Mouse (Mus musculus): ENCODE data around the gene Ing5.
"Not testable (repeated sequence)": the region's sequence is repeated elsewhere in the genome, so short reads cannot be mapped to it uniquely, and the experiment has no call there.

The Ing5 gene

GRCm38 (mm10) chr1:93810011-93810410, 6.2 kb downstream of the Ing5 start:
- no peak for DNase-seq (ENCODE audit: low spot score in 2 of 2)

DNA sequence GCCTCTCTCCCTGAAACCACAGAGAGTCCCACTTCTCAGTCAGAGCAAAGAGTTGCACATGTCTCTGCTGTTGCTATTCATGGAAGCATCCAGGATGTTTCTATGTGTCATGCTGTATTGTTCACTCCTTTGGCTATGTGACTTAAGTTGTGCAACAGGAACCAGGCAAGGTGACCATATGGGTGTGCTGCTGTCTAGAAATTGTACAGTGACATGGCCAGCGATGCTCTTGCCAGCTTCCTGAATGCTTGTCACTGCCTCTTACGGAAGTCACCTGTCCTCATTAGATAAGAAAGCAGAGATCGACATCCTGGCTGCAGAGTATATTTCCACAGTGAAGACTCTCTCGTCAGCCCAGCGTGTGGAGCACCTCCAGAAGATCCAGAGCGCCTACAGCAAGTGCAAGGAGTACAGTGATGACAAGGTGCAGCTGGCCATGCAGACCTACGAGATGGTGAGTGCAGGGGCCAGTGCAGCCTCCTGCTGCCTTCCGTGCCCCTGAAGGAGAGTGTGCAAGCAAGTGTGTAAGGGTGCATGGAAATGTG, 7.8 kb downstream of the Ing5 start:
- no peak for DNase-seq (ENCODE audit: low spot score in 2 of 2)

DNA sequence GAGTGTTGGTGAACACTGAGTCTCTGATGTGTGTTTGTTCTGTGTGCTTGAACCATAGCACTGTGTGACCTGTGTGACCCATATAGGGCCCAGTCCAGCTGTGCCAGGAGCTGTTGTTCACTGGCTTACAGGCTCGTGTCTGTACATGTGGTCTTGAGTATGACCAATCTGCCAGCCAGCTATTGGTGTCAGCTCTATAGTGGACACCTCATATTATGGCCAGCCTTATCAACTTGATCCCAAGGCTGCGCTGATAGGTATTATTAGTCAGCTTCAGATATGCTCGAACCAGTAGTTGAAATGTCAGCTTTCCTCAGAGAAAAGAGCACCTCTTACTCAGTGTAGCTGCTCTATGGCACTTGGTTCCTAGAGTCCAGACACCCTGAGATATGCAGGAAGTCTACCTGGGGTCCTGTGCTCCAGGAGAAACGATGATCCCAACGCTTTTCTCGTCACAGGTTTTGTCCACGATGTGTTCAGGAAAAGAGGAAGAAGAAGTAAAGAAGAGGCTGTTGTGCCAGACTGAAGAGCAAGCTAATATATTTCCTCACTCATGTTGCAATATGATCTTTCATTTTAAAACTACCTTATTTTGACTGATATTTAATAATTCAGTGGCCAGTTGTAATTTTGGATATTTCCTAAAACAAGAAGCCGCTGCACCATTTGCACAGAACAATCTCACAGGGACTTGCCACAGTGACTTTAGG, 14.2 kb downstream of the Ing5 start:
- no peak for DNase-seq (ENCODE audit: low spot score in 2 of 2)

DNA sequence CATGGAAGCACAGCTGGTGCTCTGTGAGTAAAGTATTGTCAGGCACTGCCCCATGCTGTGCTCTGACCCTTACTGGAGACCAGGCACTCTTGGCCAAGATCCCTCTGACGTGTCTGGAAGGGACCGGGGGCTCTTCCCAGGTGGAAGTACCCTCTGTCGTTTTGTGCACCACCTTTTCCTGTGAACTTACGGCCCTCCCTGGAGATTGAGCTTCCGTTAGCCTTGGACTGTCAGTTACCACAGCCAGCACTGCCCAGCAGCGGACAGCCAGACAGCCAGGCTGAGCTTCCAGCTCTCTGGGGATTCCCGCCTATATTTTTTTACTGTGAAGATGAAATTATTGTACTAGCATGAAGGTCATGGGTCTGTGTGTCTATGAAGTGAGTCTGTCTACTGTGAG, 15.0 kb downstream of the Ing5 start:
- no peak for DNase-seq (ENCODE audit: low spot score in 2 of 2)

- DNase-seq (ENCODE audit: low spot score in 2 of 2): no peak
These were observed 20.2 kb downstream of the Ing5 start for GRCm38 (mm10) chr1:93823796-93824495.

- DNase-seq (ENCODE audit: low spot score in 2 of 2): no peak
These were observed 20.8 kb downstream of the Ing5 start, which contains the start of gene D2hgdh for GRCm38 (mm10) chr1:93824609-93825008. TSS of gene D2hgdh (plus strand) at chr1:93824909.

- DNase-seq (ENCODE audit: low spot score in 2 of 2): peak; percentile 96 to 97
These were observed 21.4 kb downstream of the Ing5 start for GRCm38 (mm10) chr1:93825105-93825674.

DNA sequence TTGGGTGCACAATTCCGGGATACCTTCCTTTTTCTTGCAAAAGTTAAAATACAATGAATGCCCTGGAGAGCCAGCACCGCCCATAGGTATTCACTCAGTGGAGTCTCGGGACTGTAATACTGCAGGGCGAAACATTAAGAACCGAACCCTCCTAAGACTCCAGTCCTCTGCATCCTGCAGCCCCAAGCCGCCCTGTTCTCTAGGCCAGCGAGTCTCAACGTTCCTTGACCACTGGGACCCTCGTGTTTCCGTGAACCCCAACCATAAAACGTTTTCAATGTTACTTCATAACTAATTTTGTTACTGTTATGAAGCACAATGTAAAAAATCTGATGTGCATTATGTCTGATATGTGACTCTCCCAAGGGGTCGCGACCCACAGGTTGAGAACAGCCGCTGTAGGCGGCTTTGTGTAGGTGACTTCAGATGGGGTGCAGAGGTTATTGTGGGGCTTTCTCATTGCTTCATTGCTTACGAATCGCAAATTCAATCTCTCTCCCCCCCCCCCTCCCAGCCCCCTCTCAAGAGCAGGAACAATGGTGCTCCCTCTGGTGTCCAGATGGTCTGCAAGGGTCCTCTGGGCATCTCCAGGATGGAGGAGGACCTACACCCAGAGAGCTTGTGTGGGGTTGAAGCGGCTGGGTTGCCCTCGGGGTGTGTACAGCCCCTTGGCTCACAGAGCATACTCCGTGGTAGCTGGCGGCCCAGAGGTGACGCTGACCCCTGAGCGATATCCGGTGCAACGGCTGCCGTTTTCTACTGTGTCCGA, 22.2 kb downstream of the Ing5 start:
- DNase-seq (ENCODE audit: low spot score in 2 of 2): no peak

- no peak for DNase-seq (ENCODE audit: low spot score in 2 of 2)
These were observed 22.7 kb downstream of the Ing5 start for GRCm38 (mm10) chr1:93826540-93826835.

GRCm38 (mm10) chr1:93832754-93833360, 29.1 kb downstream of the Ing5 start:
- DNase-seq (ENCODE audit: low spot score in 2 of 2): not testable (repeated sequence)

- DNase-seq (ENCODE audit: low spot score in 2 of 2): no peak
These were observed 30.9 kb downstream of the Ing5 start for GRCm38 (mm10) chr1:93834671-93835150.

- no peak for DNase-seq (ENCODE audit: low spot score in 2 of 2)
These were observed 31.4 kb downstream of the Ing5 start for GRCm38 (mm10) chr1:93835211-93835610.

GRCm38 (mm10) chr1:93835876-93836531, 32.2 kb downstream of the Ing5 start:
- no peak for DNase-seq (ENCODE audit: low spot score in 2 of 2)

DNA sequence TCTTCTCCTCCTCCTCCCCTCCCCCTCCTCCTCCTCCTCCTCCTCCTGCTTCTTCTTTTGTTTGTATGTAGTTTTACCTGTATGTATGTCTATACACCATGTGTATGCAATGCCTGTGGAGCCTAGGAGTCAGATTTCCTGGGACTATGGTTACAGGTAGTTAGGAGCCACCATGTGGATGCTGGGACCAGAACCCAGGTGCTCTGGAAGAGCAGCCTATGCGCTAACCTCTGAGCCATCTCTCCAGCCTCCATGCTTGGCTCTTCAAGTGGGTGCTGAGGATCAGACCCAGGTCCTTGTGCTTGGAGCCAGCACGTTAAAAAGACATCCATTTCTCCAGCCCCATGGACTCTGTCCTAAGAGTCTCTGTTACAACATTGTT, 32.8 kb downstream of the Ing5 start:
- DNase-seq (ENCODE audit: low spot score in 2 of 2): no peak

DNA sequence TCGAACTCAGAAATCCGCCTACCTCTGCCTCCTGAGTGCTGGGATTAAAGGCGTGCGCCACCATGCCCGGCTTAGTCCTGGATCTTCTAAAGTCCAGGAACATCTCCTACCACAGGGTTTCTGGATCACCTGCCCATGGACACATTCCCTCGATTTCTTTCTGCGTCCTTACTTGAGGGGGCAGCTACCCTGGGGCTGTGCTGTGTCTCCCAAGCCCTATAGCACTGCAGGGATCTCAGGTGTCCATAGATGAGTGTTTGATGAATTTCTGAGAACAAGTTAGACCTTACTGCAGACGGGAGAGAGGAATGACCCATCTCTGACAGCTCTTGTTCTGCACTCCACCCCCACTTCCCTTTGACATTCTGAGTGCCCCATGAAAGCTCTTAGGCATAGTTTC, 33.6 kb downstream of the Ing5 start:
- no peak for DNase-seq (ENCODE audit: low spot score in 2 of 2)

DNA sequence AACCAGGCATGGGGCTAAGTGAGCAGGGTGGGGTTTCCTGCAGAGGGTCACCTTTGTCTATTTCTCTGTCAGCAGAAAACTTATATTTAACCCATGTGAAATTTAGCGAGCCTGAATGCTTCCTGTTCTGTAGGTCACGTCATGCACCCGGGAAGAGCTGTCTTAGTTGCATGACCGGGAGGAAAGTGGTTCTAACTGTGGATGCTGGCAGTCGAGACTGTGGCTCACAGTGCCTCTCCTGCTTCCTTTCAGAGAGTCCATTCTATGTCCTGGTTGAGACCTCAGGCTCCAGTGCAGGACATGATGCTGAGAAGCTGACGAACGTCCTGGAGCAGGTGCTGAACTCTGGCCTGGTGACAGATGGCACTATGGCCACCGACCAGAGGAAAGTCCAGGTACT, 34.8 kb downstream of the Ing5 start:
- not testable (repeated sequence) for DNase-seq (ENCODE audit: low spot score in 2 of 2)

- not testable (repeated sequence) for DNase-seq (ENCODE audit: low spot score in 2 of 2)
These were observed 42.1 kb downstream of the Ing5 start for GRCm38 (mm10) chr1:93845766-93846366.

DNA sequence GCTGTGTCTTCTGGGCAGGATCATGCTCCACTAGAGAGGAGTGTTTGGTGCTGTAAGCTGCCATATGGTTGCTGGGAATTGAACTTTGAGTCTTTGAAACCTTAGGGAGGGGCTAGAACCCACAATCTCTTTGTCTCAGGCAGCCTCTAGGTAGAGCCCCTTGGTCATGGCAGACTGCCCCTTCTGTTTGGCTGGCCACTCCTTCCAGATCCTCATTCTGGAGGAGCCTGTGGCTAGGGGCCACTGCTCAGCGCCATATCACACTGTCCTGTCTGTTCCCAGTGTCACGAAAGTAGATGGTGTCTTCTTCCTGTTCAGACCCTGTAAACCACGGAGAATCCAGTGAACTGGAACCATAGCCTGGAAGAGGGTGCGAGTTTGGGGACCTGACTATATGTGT, 52.0 kb downstream of the Ing5 start:
- DNase-seq (ENCODE audit: low spot score in 2 of 2): not testable (repeated sequence)

GRCm38 (mm10) chr1:93857370-93857769, 53.6 kb downstream of the Ing5 start:
- no peak for DNase-seq (ENCODE audit: low spot score in 2 of 2)

- no peak for DNase-seq (ENCODE audit: low spot score in 2 of 2)
These were observed 54.2 kb downstream of the Ing5 start for GRCm38 (mm10) chr1:93857991-93858390.

DNA sequence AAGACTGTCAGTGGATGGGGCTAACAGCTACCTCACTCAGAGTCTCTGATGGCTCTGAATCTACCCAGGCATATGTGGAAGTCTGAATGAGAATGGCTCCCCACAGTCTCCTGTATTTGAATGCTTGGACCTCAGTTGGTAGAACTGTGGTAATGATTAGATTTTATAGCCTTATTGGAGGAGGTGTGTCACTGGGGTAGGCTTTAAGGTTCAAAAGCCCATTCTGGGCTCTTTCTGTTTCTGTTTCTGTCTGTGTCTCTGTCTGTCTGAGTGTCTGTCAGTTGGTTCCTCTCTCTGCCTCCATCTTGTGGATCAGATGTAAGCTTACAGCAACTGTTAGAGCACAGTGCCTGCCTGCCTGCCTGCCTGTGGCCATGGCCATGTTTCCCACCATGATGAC, 55.9 kb downstream of the Ing5 start:
- DNase-seq (ENCODE audit: low spot score in 2 of 2): no peak
